Mouse (Mus musculus) MEL (cell line): ENCODE measurements at regions not wholly inside any gene's neighbourhood (a gene's known extent, or its start where the extent isn't known, plus 50 kb on each side); places are given as distances from the start of the nearest gene placed in this dataset.

Experiments
- DNase-seq: peaks from one replicate; pipeline ENCODE4 v3.0.0; 2011; ENCODE audit warnings: low read depth, low spot score
- H3K27ac ChIP-seq: 2 replicates; pipeline ENCODE4 v1.5.1; 2012; ENCODE audit warnings: low read depth, mild to moderate bottlenecking, control low read depth, low read length, moderate library complexity; ENCODE audit not compliant: control insufficient read depth
- H3K27me3 ChIP-seq, 2 experiments: fragments of 150-350 bp in 1 of 2; sonication (generic) in 1 of 2; 2 replicates each; pipeline ENCODE4 v1.6.1; 2012; ENCODE audit warnings: low read length in 2 of 2, mild to moderate bottlenecking in 2 of 2, improper control_type of control experiment in 1 of 2, moderate library complexity in 1 of 2; ENCODE audit not compliant: insufficient read depth in 2 of 2, control insufficient read depth in 1 of 2
- H3K36me3 ChIP-seq, 2 experiments: 2 replicates each; pipeline ENCODE4 v1.6.1; 2012 to 2014; ENCODE audit warnings: low read length in 2 of 2, improper control_type of control experiment in 1 of 2, inconsistent platforms in 1 of 2, mild to moderate bottlenecking in 1 of 2; ENCODE audit not compliant: insufficient read depth in 2 of 2, control insufficient read depth in 1 of 2
- H3K4me1 ChIP-seq, 2 experiments: fragments of 150-350 bp in 1 of 2; sonication (generic) in 1 of 2; 2 replicates each; pipeline ENCODE4 v1.6.1; 2012; ENCODE audit warnings: low read length in 2 of 2, improper control_type of control experiment in 1 of 2, mild to moderate bottlenecking in 1 of 2; ENCODE audit not compliant: insufficient read depth in 2 of 2, control insufficient read depth in 1 of 2
- H3K4me3 ChIP-seq, 2 experiments: fragments of 150-350 bp in 1 of 2; sonication (generic) in 1 of 2; 2 replicates each; pipeline ENCODE4 v1.5.1; 2012; ENCODE audit warnings: low read depth in 2 of 2, low read length in 2 of 2, mild to moderate bottlenecking in 2 of 2, moderate library complexity in 2 of 2, control low read depth in 1 of 2, improper control_type of control experiment in 1 of 2; ENCODE audit not compliant: control insufficient read depth in 1 of 2, insufficient read depth in 1 of 2
- H3K79me2 ChIP-seq: 2 replicates; pipeline ENCODE4 v1.6.1; 2012; ENCODE audit warnings: mild to moderate bottlenecking, low read length, moderate library complexity; ENCODE audit not compliant: control insufficient read depth, poor library complexity, insufficient read depth
- H3K9ac ChIP-seq: 2 replicates; pipeline ENCODE4 v1.6.1; 2012; ENCODE audit warnings: low read depth, mild to moderate bottlenecking, control low read depth, low read length, moderate library complexity; ENCODE audit not compliant: control insufficient read depth, poor library complexity, severe bottlenecking
- H3K9me3 ChIP-seq: fragments of 150-350 bp; sonication (generic); replicated peaks from 2 replicates; pipeline ENCODE4 v1.6.1; 2012; ENCODE audit warnings: mild to moderate bottlenecking, low read length, improper control_type of control experiment, moderate library complexity; ENCODE audit not compliant: insufficient read depth
- BHLHE40 ChIP-seq: IDR thresholded peaks from 2 replicates; pipeline ENCODE4 v1.6.1; 2012; ENCODE audit warnings: low read depth, mild to moderate bottlenecking, inconsistent platforms, low read length, improper control_type of control experiment, borderline replicate concordance
- CHD1 ChIP-seq: IDR thresholded peaks from 2 replicates; pipeline ENCODE4 v1.6.1; 2012; ENCODE audit warnings: low read depth, mild to moderate bottlenecking, inconsistent platforms, low read length, improper control_type of control experiment
- CTCF ChIP-seq, 3 experiments: IDR thresholded peaks in 2 of 3; conservative IDR thresholded peaks in 1 of 3; 2 replicates each; pipeline ENCODE4 v1.5.1; 2011 to 2012; ENCODE audit warnings: low read length in 3 of 3, low read depth in 2 of 3, mild to moderate bottlenecking in 2 of 3, improper control_type of control experiment in 1 of 3, inconsistent platforms in 1 of 3, mixed read lengths in 1 of 3, moderate library complexity in 1 of 3; ENCODE audit not compliant: control insufficient read depth in 1 of 3, insufficient read depth in 1 of 3, poor library complexity in 1 of 3, severe bottlenecking in 1 of 3
- ELF1 ChIP-seq: IDR thresholded peaks from 2 replicates; pipeline ENCODE4 v1.6.1; 2014; ENCODE audit warnings: low read depth, mild to moderate bottlenecking, inconsistent platforms, low read length, improper control_type of control experiment, moderate library complexity
- EP300 ChIP-seq, 2 experiments: IDR thresholded peaks; 2 replicates each; pipeline ENCODE4 v1.6.1; 2011; ENCODE audit warnings: improper control_type of control experiment in 2 of 2, low read length in 2 of 2, low read depth in 1 of 2, mild to moderate bottlenecking in 1 of 2
- ETS1 ChIP-seq: IDR thresholded peaks from 2 replicates; pipeline ENCODE4 v1.6.1; 2012; ENCODE audit warnings: low read depth, mild to moderate bottlenecking, inconsistent platforms, low read length, improper control_type of control experiment, moderate library complexity
- GABPA ChIP-seq: IDR thresholded peaks from 2 replicates; pipeline ENCODE4 v1.6.1; 2012; ENCODE audit warnings: low read depth, mild to moderate bottlenecking, inconsistent platforms, low read length, improper control_type of control experiment, moderate library complexity
- GATA1 ChIP-seq: IDR thresholded peaks from 2 replicates; pipeline ENCODE4 v1.6.1; 2011; ENCODE audit warnings: low read depth, low read length, improper control_type of control experiment
- MAX ChIP-seq: IDR thresholded peaks from 2 replicates; pipeline ENCODE4 v1.6.1; 2011; ENCODE audit warnings: low read length, improper control_type of control experiment
- MEF2A ChIP-seq: IDR thresholded peaks from 2 replicates; pipeline ENCODE4 v1.6.1; 2014; ENCODE audit warnings: low read depth, mild to moderate bottlenecking, inconsistent platforms, low read length, improper control_type of control experiment; ENCODE audit not compliant: poor library complexity, insufficient replicate concordance, severe bottlenecking; ENCODE audit errors: extremely low read depth
- MXI1 ChIP-seq: IDR thresholded peaks from 2 replicates; pipeline ENCODE4 v1.6.1; 2011; ENCODE audit warnings: mild to moderate bottlenecking, low read depth, low read length, improper control_type of control experiment
- NELFE ChIP-seq: IDR thresholded peaks from 2 replicates; pipeline ENCODE4 v1.6.1; 2011; ENCODE audit warnings: low read depth, low read length, improper control_type of control experiment
- NRF1 ChIP-seq: IDR thresholded peaks from 2 replicates; pipeline ENCODE4 v1.6.1; 2014; ENCODE audit warnings: low read depth, mild to moderate bottlenecking, inconsistent platforms, low read length, improper control_type of control experiment, moderate library complexity; ENCODE audit not compliant: poor library complexity, insufficient read depth, severe bottlenecking
- POLR2A ChIP-seq, 2 experiments: IDR thresholded peaks; 2 replicates each; pipeline ENCODE4 v1.6.1; 2011 to 2012; ENCODE audit warnings: low read length in 2 of 2, mild to moderate bottlenecking in 2 of 2, control low read depth in 1 of 2, improper control_type of control experiment in 1 of 2, low read depth in 1 of 2, moderate library complexity in 1 of 2; ENCODE audit not compliant: control insufficient read depth in 1 of 2, insufficient read depth in 1 of 2, poor library complexity in 1 of 2
- POLR2AphosphoS2 ChIP-seq: IDR thresholded peaks from 2 replicates; pipeline ENCODE4 v1.6.1; 2011; ENCODE audit warnings: low read length, improper control_type of control experiment
- POLR2AphosphoS5 ChIP-seq: IDR thresholded peaks from 2 replicates; pipeline ENCODE4 v1.6.1; 2012; ENCODE audit warnings: low read depth, borderline replicate concordance, mild to moderate bottlenecking, inconsistent platforms, low read length, moderate library complexity, mixed read lengths
- SIN3A ChIP-seq: IDR thresholded peaks from 2 replicates; pipeline ENCODE4 v1.6.1; 2012; ENCODE audit warnings: low read length, improper control_type of control experiment, inconsistent platforms
- SMC3 ChIP-seq: IDR thresholded peaks from 2 replicates; pipeline ENCODE4 v1.6.1; 2011; ENCODE audit warnings: low read depth, low read length, improper control_type of control experiment
- TAL1 ChIP-seq: IDR thresholded peaks from 2 replicates; pipeline ENCODE4 v1.6.1; 2012; ENCODE audit warnings: mild to moderate bottlenecking, inconsistent platforms, low read length, moderate library complexity, mixed read lengths
- TBP ChIP-seq: IDR thresholded peaks from 2 replicates; pipeline ENCODE4 v1.8.0; 2011; ENCODE audit warnings: low read depth, low read length, improper control_type of control experiment
- UBTF ChIP-seq: IDR thresholded peaks from 2 replicates; pipeline ENCODE4 v1.6.1; 2012; ENCODE audit warnings: low read depth, mild to moderate bottlenecking, inconsistent platforms, low read length, improper control_type of control experiment, moderate library complexity, borderline replicate concordance; ENCODE audit not compliant: insufficient read depth
- USF2 ChIP-seq, 2 experiments: IDR thresholded peaks; 2 replicates each; pipeline ENCODE4 v1.6.1; 2011 to 2012; ENCODE audit warnings: improper control_type of control experiment in 2 of 2, low read length in 2 of 2, borderline replicate concordance in 1 of 2, inconsistent platforms in 1 of 2, low read depth in 1 of 2, mild to moderate bottlenecking in 1 of 2; ENCODE audit not compliant: insufficient read depth in 1 of 2
- ZC3H11A ChIP-seq: IDR thresholded peaks from 2 replicates; pipeline ENCODE4 v1.6.1; 2012; ENCODE audit warnings: low read depth, mild to moderate bottlenecking, inconsistent platforms, low read length, improper control_type of control experiment
- ZKSCAN1 ChIP-seq: IDR thresholded peaks from 2 replicates; pipeline ENCODE4 v1.6.1; 2012; ENCODE audit warnings: low read depth, mild to moderate bottlenecking, inconsistent platforms, low read length, improper control_type of control experiment, moderate library complexity

GRCm38 (mm10) chr17:82860966-82861365, 354.1 kb upstream of the Pkdcc start:
- Histone ChIP-seq H3K27ac (no peak overlapping the region), H3K4me3 (no peak overlapping the region), H3K4me1 (no peaks in the 10 kb centered on the region)
- no peak for TF ChIP-seq GABPA
- TF ChIP-seq GATA1, result no peak
- no peak for TF ChIP-seq CTCF (IDR thresholded peaks at IDR 0.05 in 2 of 3, conservative IDR thresholded peaks at IDR 0.05 in 1 of 3; ENCODE audit: control insufficient read depth in 1 of 3, insufficient read depth in 1 of 3, low read depth in 2 of 3, low read length in 3 of 3, poor library complexity in 1 of 3, severe bottlenecking in 1 of 3)
- TF ChIP-seq SIN3A, result no peak
- TF ChIP-seq TAL1, result no peak
- no peak for TF ChIP-seq UBTF
- no peak for TF ChIP-seq ZKSCAN1
- TF ChIP-seq MEF2A, result no peak
- no peak for TF ChIP-seq SMC3
- no peak for TF ChIP-seq NRF1
- no peak for TF ChIP-seq ETS1
- no peak for TF ChIP-seq POLR2AphosphoS5
- no peak for TF ChIP-seq USF2 (IDR thresholded peaks at IDR 0.05; ENCODE audit: borderline replicate concordance in 1 of 2, insufficient read depth in 1 of 2, low read depth in 1 of 2, low read length in 2 of 2)
- TF ChIP-seq CHD1, result no peak
- TF ChIP-seq NELFE, result no peak
- TF ChIP-seq ELF1, result no peak
- TF ChIP-seq POLR2A (IDR thresholded peaks at IDR 0.05; ENCODE audit: control insufficient read depth in 1 of 2, insufficient read depth in 1 of 2, low read depth in 1 of 2, low read length in 2 of 2, poor library complexity in 1 of 2), result no peak
- TF ChIP-seq EP300 (IDR thresholded peaks at IDR 0.05; ENCODE audit: low read depth in 1 of 2, low read length in 2 of 2), result no peak
- no peak for TF ChIP-seq MXI1
- TF ChIP-seq BHLHE40, result no peak
- TF ChIP-seq, all 39 proteins: peak for 0
- H3K27me3 ChIP-seq, result no peaks in the 10 kb centered on the region
- H3K79me2 ChIP-seq, result no peaks in the 10 kb centered on the region
- H3K9ac ChIP-seq, result no peak overlapping the region
- no peaks in the 10 kb centered on the region for H3K9me3 ChIP-seq
- peaks cover 0 to 4% of the 10 kb centered on the region in 2 experiments; a peak in 2 of 4 replicates for H3K36me3 ChIP-seq
- no peak for DNase-seq

- Histone ChIP-seq H3K4me1 (no peaks in the 10 kb centered on the region), H3K36me3 (no peaks in the 10 kb centered on the region), H3K79me2 (no peaks in the 10 kb centered on the region), H3K9ac (no peak overlapping the region), H3K27me3 (no peaks in the 10 kb centered on the region), H3K9me3 (no peaks in the 10 kb centered on the region), H3K27ac (no peak overlapping the region), H3K4me3 (no peak overlapping the region)
- TF ChIP-seq TBP (no peak), ZC3H11A (no peak), ELF1 (no peak), NRF1 (no peak), MAX (no peak), POLR2AphosphoS2 (no peak), USF2 (IDR thresholded peaks at IDR 0.05; ENCODE audit: borderline replicate concordance in 1 of 2, insufficient read depth in 1 of 2, low read depth in 1 of 2, low read length in 2 of 2) (no peak), UBTF (no peak)
- DNase-seq, result no peak
These were observed 338.0 kb upstream of the Pkdcc start for GRCm38 (mm10) chr17:82877131-82877530.
